In genomic region chr9:96483648-96484047, GRCm38 (mm10) we compare ENCODE assay signal across 24 mouse cellular contexts. TPM values are rescaled to one million over a fixed set of nuclear protein-coding genes. Genes with fewer than 3 reads are reported as not detected.
"Had no signal": no experiment of that assay in that cellular context is flagged by ENCODE, and none has a peak within 500 bp of the region (broad histone marks: within the 10 kb centered on the region; RNA-seq: fewer than 3 reads in every experiment).

No protein-coding gene starts in this region.

- H3K36me3 ChIP-seq: limb, embryonic 10.5 days; limb, embryonic 13.5 days; liver, embryonic 13.5 days; midbrain, embryonic 12.5 days; neural tube, embryonic 12.5 days; neural tube, embryonic 15.5 days; stomach, embryonic 15.5 days had no signal

- H3K9ac ChIP-seq: limb, embryonic 13.5 days; liver, embryonic 13.5 days; lung, embryonic 14.5 days; midbrain, embryonic 12.5 days; neural tube, embryonic 12.5 days; neural tube, embryonic 15.5 days; stomach, embryonic 15.5 days had no signal

- H3K27ac ChIP-seq: limb, embryonic 10.5 days; limb, embryonic 13.5 days; liver, embryonic 13.5 days; macrophage; midbrain, embryonic 12.5 days; neural tube, embryonic 12.5 days; neural tube, embryonic 15.5 days; stomach, embryonic 15.5 days had no signal

- H3K4me3 ChIP-seq: limb, embryonic 10.5 days; limb, embryonic 13.5 days; liver, embryonic 13.5 days; midbrain, embryonic 12.5 days; neural tube, embryonic 12.5 days; neural tube, embryonic 15.5 days; stomach, embryonic 15.5 days had no signal

- H3K9me3 ChIP-seq: limb, embryonic 10.5 days; limb, embryonic 13.5 days; liver, embryonic 13.5 days; midbrain, embryonic 12.5 days; neural tube, embryonic 12.5 days; neural tube, embryonic 15.5 days; stomach, embryonic 15.5 days had no signal

- H3K27me3 ChIP-seq: limb, embryonic 13.5 days; liver, embryonic 13.5 days; neural tube, embryonic 12.5 days; neural tube, embryonic 15.5 days; stomach, embryonic 15.5 days had no signal

- ATAC-seq: intestine, embryonic 16.5 days had no signal

- DNase-seq: kidney, adult 18-20 months; kidney, adult 9 months; kidney, postnatal 14 days; kidney, postnatal 4 days; layer of hippocampus, adult 9-11 months; liver; liver, embryonic 13.5 days; lung, embryonic 14.5 days; right cerebral cortex, adult 18-20 months; right cerebral cortex, postnatal 14 days; right cerebral cortex, postnatal 4 days; thymus, adult 18-20 months; thymus, postnatal 36 days had no signal

- H3K4me2 ChIP-seq: limb, embryonic 13.5 days; liver, embryonic 13.5 days; lung, embryonic 14.5 days; midbrain, embryonic 12.5 days; neural tube, embryonic 12.5 days; neural tube, embryonic 15.5 days; stomach, embryonic 15.5 days had no signal

- H3K4me1 ChIP-seq: limb, embryonic 10.5 days; limb, embryonic 13.5 days; neural tube, embryonic 12.5 days; neural tube, embryonic 15.5 days; stomach, embryonic 15.5 days had no signal

RNA-seq across cellular contexts. Expression of gene Gm28729, which starts 41.4 kb away (rescaled TPM):
- total RNA-seq: megakaryocyte-erythroid progenitor cell, adult 5-6 weeks had no signal
- polyA plus RNA-seq: intestine, embryonic 16.5 days; kidney, embryonic 16.5 days; limb, embryonic 10.5 days; liver, embryonic 13.5 days; liver, embryonic 16.5 days; lung, embryonic 14.5 days; midbrain, embryonic 12.5 days; neural tube, embryonic 12.5 days; neural tube, embryonic 15.5 days; stomach, embryonic 15.5 days had no signal
